Mouse (Mus musculus) embryonic stem cell, embryonic (primary cell): ENCODE measurements around the gene Dnmt3a.

ENCODE experiments used
- CTCF ChIA-PET, 4 experiments: fragments of 300-600 bp in 2 of 4; fragments of 350-600 bp in 2 of 4; sonication (Branson Sonifier 250); formaldehyde crosslinking; loops; one replicate each; lab custom pipeline; 2022; ENCODE audit warnings: inconsistent platforms in 2 of 4; lab: Charles Lee
- POLR2A ChIA-PET, 4 experiments: fragments of 300-600 bp in 2 of 4; fragments of 350-600 bp in 2 of 4; sonication (Branson Sonifier 250); formaldehyde crosslinking; loops; one replicate each; lab custom pipeline; 2022; ENCODE audit warnings: antibody characterized with exemption in 4 of 4, inconsistent platforms in 1 of 4; lab: Charles Lee

Dnmt3a gene

GRCm38 (mm10) chr12:3833059-3833760, 27.4 kb downstream of the Dnmt3a start:
- CTCF ChIA-PET, result interaction anchor here in 3 of 4 experiments (0.6 to 3.4 kb wide), 10 partner anchors 8 to 587 kb away, joined by 3 to 13 read pairs (median 4); no protein-coding TSS in a partner anchor

GRCm38 (mm10) chr12:3833851-3834273, 28.1 kb downstream of the Dnmt3a start:
- ChIA-PET POLR2A (interaction anchor here in 3 of 4 experiments (0.6 to 3.7 kb wide), 24 partner anchors 9 to 473 kb away, joined by 3 to 22 read pairs (median 4); partner anchors contain the start of genes Cenpo (in 1 of the 3) and Ptrhd1 (in 1 of the 3)), CTCF (interaction anchor here in 3 of 4 experiments (0.7 to 3.4 kb wide), 13 partner anchors 9 to 273 kb away, joined by 3 to 13 read pairs (median 3); no protein-coding TSS in a partner anchor)

More at GRCm38 (mm10) chr12:3833059-3833760, 27.4 kb downstream of the Dnmt3a start:
- POLR2A ChIA-PET, result interaction anchor here in 3 of 4 experiments (0.7 to 3.7 kb wide), 17 partner anchors 8 to 401 kb away, joined by 3 to 22 read pairs (median 4); partner anchors contain the start of genes Cenpo (in 1 of the 3) and Ptrhd1 (in 1 of the 3)

- CTCF ChIA-PET, result interaction anchor here (0.6 to 3.4 kb wide), 18 partner anchors 9 to 284 kb away, joined by 3 to 13 read pairs (median 4); no protein-coding TSS in a partner anchor
- POLR2A ChIA-PET, result interaction anchor here in 3 of 4 experiments (0.6 to 3.7 kb wide), 26 partner anchors 9 to 524 kb away, joined by 3 to 22 read pairs (median 4); partner anchors contain the start of genes Cenpo (in 1 of the 3) and Ptrhd1 (in 1 of the 3)
Observed at GRCm38 (mm10) chr12:3834373-3835314, 28.8 kb downstream of the Dnmt3a start.

- ChIA-PET POLR2A (interaction anchor here in 2 of 4 experiments (0.9 to 3.7 kb wide), 5 partner anchors 11 to 144 kb away, joined by 3 to 22 read pairs (median 3); no protein-coding TSS in a partner anchor), CTCF (interaction anchor here in 2 of 4 experiments (0.9 to 3.4 kb wide), 7 partner anchors 11 to 285 kb away, joined by 3 to 13 read pairs (median 3); no protein-coding TSS in a partner anchor)
Observed at GRCm38 (mm10) chr12:3835576-3835975, 29.8 kb downstream of the Dnmt3a start.

- POLR2A ChIA-PET, result interaction anchor here in 1 of 4 experiments (2.6 kb wide), 1 partner anchor 12 kb away, joined by 12 read pairs; no protein-coding TSS in a partner anchor
- CTCF ChIA-PET, result no interaction called here
Observed at GRCm38 (mm10) chr12:3837081-3837832, 31.4 kb downstream of the Dnmt3a start.

- CTCF ChIA-PET, result interaction anchor here in 1 of 4 experiments (0.8 kb wide), 1 partner anchor 15 kb away, joined by 3 read pairs; no protein-coding TSS in a partner anchor
- POLR2A ChIA-PET, result interaction anchor here in 1 of 4 experiments (0.6 to 2.6 kb wide), 2 partner anchors 12 to 120 kb away, joined by 3 to 12 read pairs; no protein-coding TSS in a partner anchor
Observed at GRCm38 (mm10) chr12:3838009-3838408, 32.2 kb downstream of the Dnmt3a start.

- POLR2A ChIA-PET, result interaction anchor here in 1 of 4 experiments (1.1 to 2.6 kb wide), 5 partner anchors 10 to 114 kb away, joined by 3 to 12 read pairs (median 3); no protein-coding TSS in a partner anchor
- CTCF ChIA-PET, result interaction anchor here in 2 of 4 experiments (0.6 to 1.6 kb wide), 5 partner anchors 9 to 32 kb away, joined by 3 to 4 read pairs (median 3); no protein-coding TSS in a partner anchor
Observed at GRCm38 (mm10) chr12:3839662-3840061, 33.9 kb downstream of the Dnmt3a start.

- ChIA-PET POLR2A (interaction anchor here in 1 of 4 experiments (1.0 kb wide), 1 partner anchor 180 kb away, joined by 5 read pairs; no protein-coding TSS in a partner anchor), CTCF (interaction anchor here in 3 of 4 experiments (0.7 to 1.6 kb wide), 3 partner anchors 7 to 113 kb away, joined by 3 to 4 read pairs (median 3); no protein-coding TSS in a partner anchor)
Observed at GRCm38 (mm10) chr12:3841121-3841520, 35.3 kb downstream of the Dnmt3a start.

- ChIA-PET CTCF (interaction anchor here in 2 of 4 experiments (1.1 to 1.2 kb wide), 2 partner anchors 8 to 9 kb away, joined by 3 to 7 read pairs; no protein-coding TSS in a partner anchor), POLR2A (interaction anchor here in 2 of 4 experiments (0.6 to 1.8 kb wide), 4 partner anchors 8 to 78 kb away, joined by 3 to 6 read pairs (median 6); no protein-coding TSS in a partner anchor)
Observed at GRCm38 (mm10) chr12:3842843-3843242, 37.0 kb downstream of the Dnmt3a start.

- CTCF ChIA-PET, result interaction anchor here in 2 of 4 experiments (0.8 to 1.2 kb wide), 3 partner anchors 9 kb away, joined by 3 to 7 read pairs (median 5); no protein-coding TSS in a partner anchor
- POLR2A ChIA-PET, result interaction anchor here in 2 of 4 experiments (0.6 to 1.8 kb wide), 5 partner anchors 9 to 138 kb away, joined by 3 to 6 read pairs (median 4); no protein-coding TSS in a partner anchor
Observed at GRCm38 (mm10) chr12:3843371-3843861, 37.6 kb downstream of the Dnmt3a start.

GRCm38 (mm10) chr12:3843918-3844317, 38.1 kb downstream of the Dnmt3a start:
- CTCF ChIA-PET, result interaction anchor here in 2 of 4 experiments (0.8 to 1.2 kb wide), 3 partner anchors 9 to 10 kb away, joined by 3 to 7 read pairs (median 5); no protein-coding TSS in a partner anchor

GRCm38 (mm10) chr12:3844335-3844734, 38.5 kb downstream of the Dnmt3a start:
- CTCF ChIA-PET, result no interaction called here
- POLR2A ChIA-PET, result interaction anchor here in 2 of 4 experiments (0.6 to 1.8 kb wide), 3 partner anchors 10 to 20 kb away, joined by 3 to 6 read pairs (median 6); no protein-coding TSS in a partner anchor

More at GRCm38 (mm10) chr12:3843918-3844317, 38.1 kb downstream of the Dnmt3a start:
- POLR2A ChIA-PET, result interaction anchor here in 2 of 4 experiments (0.6 to 1.8 kb wide), 4 partner anchors 9 to 137 kb away, joined by 3 to 6 read pairs (median 5); no protein-coding TSS in a partner anchor

GRCm38 (mm10) chr12:3849481-3849880, 43.7 kb downstream of the Dnmt3a start:
- ChIA-PET CTCF (interaction anchor here in 2 of 4 experiments (0.6 to 1.0 kb wide), 2 partner anchors 15 to 68 kb away, joined by 3 to 5 read pairs; no protein-coding TSS in a partner anchor), POLR2A (interaction anchor here in 3 of 4 experiments (0.5 to 2.4 kb wide), 8 partner anchors 11 to 251 kb away, joined by 3 to 12 read pairs (median 4); no protein-coding TSS in a partner anchor)

GRCm38 (mm10) chr12:3850165-3850564, 44.4 kb downstream of the Dnmt3a start:
- ChIA-PET POLR2A (interaction anchor here in 3 of 4 experiments (0.5 to 2.4 kb wide), 7 partner anchors 12 to 70 kb away, joined by 3 to 12 read pairs (median 4); no protein-coding TSS in a partner anchor), CTCF (interaction anchor here in 1 of 4 experiments (0.6 kb wide), 1 partner anchor 68 kb away, joined by 5 read pairs; no protein-coding TSS in a partner anchor)

- POLR2A ChIA-PET, result interaction anchor here in 2 of 4 experiments (1.0 to 2.4 kb wide), 4 partner anchors 12 to 42 kb away, joined by 3 to 12 read pairs (median 4); no protein-coding TSS in a partner anchor
- CTCF ChIA-PET, result interaction anchor here in 1 of 4 experiments (0.5 kb wide), 1 partner anchor 187 kb away, joined by 3 read pairs; no protein-coding TSS in a partner anchor
Observed at GRCm38 (mm10) chr12:3850731-3851130, 44.9 kb downstream of the Dnmt3a start.
